10 mouse cellular contexts compared by ENCODE assay signal in the genomic region with DNA sequence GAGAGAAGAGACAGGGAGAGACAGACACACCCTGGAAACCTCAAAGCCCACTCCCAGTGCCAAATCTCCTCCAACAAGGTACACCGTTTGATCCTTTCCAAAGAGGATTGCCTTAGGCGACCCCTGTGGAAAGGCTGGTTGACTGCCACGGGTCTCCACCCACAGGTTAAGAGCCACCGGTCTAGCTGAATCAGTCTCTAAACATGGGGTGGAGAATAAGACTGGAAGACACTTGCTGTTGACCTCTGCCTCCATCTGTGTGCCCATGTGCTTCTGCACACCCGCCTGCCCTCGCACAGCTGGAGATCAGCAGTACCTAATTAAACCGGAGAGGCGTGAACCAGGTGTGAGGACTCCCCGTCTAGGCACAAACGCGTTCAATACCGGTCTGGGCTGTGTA. TPM values are rescaled to one million over a fixed set of nuclear protein-coding genes. Genes with fewer than 3 reads are reported as not detected.
"Had no signal": no experiment of that assay in that cellular context is flagged by ENCODE, and none has a peak within 500 bp of the region (broad histone marks: within the 10 kb centered on the region; RNA-seq: fewer than 3 reads in every experiment).

No protein-coding gene starts in this region.

- DNase-seq: kidney, adult 18-20 months; kidney, postnatal 25 days; layer of hippocampus, adult 9-11 months; layer of hippocampus, postnatal 36 days; lung, adult 18-20 months; lung, postnatal 10 days; lung, postnatal 4 days; thymus, adult 18-20 months; thymus, postnatal 36 days had no signal

RNA-seq across cellular contexts. Expression of gene Sp9, which starts 51.3 kb away (rescaled TPM):
- total RNA-seq: megakaryocyte progenitor cell, adult 5-6 weeks had no signal
